Mouse (Mus musculus): Measurements from ENCODE around the gene Mgme1.

- TF ChIP-seq CTCF (IDR thresholded peaks at IDR 0.05) (no peak), EP300 (IDR thresholded peaks at IDR 0.05) (no peak)
These were observed 24.2 kb upstream of the Mgme1 start for GRCm38 (mm10) chr2:144246270-144246669.
